Mouse (Mus musculus) hindbrain, embryonic 12.5 days (tissue): ENCODE results near the gene Cd274. TPM values are rescaled to one million over a fixed set of nuclear protein-coding genes. Genes with fewer than 3 reads are reported as not detected.

Experiments used
- ATAC-seq: fragments of 200-750 bp; cut with Nextera tagmentation; 2 replicates; pipeline ENCODE4 v1.8.0; 2017; ENCODE audit warnings: moderate TSS enrichment; ENCODE audit not compliant: low FRiP score
- H3K27ac ChIP-seq: fragments of 300-500 bp; sonication (generic); 2 replicates; pipeline ENCODE4 v1.5.1; 2016; ENCODE audit warnings: mild to moderate bottlenecking
- H3K27me3 ChIP-seq: fragments of 300-500 bp; sonication (generic); 2 replicates; pipeline ENCODE4 v1.6.1; 2016; ENCODE audit warnings: mild to moderate bottlenecking
- H3K36me3 ChIP-seq: fragments of 300-500 bp; sonication (generic); 2 replicates; pipeline ENCODE4 v1.6.1; 2016; ENCODE audit warnings: mild to moderate bottlenecking
- H3K4me1 ChIP-seq: fragments of 300-500 bp; sonication (generic); 2 replicates; pipeline ENCODE4 v1.6.1; 2016
- H3K4me2 ChIP-seq: fragments of 300-500 bp; sonication (generic); replicated peaks from 2 replicates; pipeline ENCODE4 v1.6.1; 2016; ENCODE audit warnings: mild to moderate bottlenecking
- H3K4me3 ChIP-seq: fragments of 300-500 bp; sonication (generic); 2 replicates; pipeline ENCODE4 v1.5.1; 2016; ENCODE audit warnings: mild to moderate bottlenecking
- H3K9ac ChIP-seq: fragments of 300-500 bp; sonication (generic); 2 replicates; pipeline ENCODE4 v1.6.1; 2016; ENCODE audit warnings: mild to moderate bottlenecking, moderate library complexity
- H3K9me3 ChIP-seq: fragments of 300-500 bp; sonication (generic); replicated peaks from 2 replicates; pipeline ENCODE4 v1.6.1; 2016; ENCODE audit warnings: mild to moderate bottlenecking
- WGBS: fragments of 180-500 bp; shearing (Covaris S2); methylation state at CpG from one replicate; pipeline ENCODE4 v1.1.7; 2016; 5-methylcytosine and 5-hydroxymethylcytosine counted together
- polyA plus RNA-seq: library from polyadenylated mRNA; unstranded; fragments of >200 nt; fragmentation: Nextera tagmentation; extraction: Ambion mirVana; gene quantifications from 2 replicates; pipeline ENCODE4 v1.2.1, GENCODE M21; 2016

Cd274 gene
- polyA plus RNA-seq, 1 experiment from 2014 or later: 0.44 TPM

GRCm38 (mm10) chr19:29419506-29419905 lies 52.3 kb downstream of the Cd274 start:
- Histone ChIP-seq H3K36me3 (no peaks in the 10 kb centered on the region), H3K27ac (no peak overlapping the region), H3K4me2 (no peak overlapping the region), H3K9me3 (no peaks in the 10 kb centered on the region), H3K27me3 (no peaks in the 10 kb centered on the region), H3K4me1 (no peaks in the 10 kb centered on the region; the same call in none of the 2 replicates), H3K4me3 (no peak overlapping the region), H3K9ac (no peak overlapping the region)
- WGBS: 71% methylated on average over 3 of the region's 3 CpGs
- ATAC-seq: no peak

DNA sequence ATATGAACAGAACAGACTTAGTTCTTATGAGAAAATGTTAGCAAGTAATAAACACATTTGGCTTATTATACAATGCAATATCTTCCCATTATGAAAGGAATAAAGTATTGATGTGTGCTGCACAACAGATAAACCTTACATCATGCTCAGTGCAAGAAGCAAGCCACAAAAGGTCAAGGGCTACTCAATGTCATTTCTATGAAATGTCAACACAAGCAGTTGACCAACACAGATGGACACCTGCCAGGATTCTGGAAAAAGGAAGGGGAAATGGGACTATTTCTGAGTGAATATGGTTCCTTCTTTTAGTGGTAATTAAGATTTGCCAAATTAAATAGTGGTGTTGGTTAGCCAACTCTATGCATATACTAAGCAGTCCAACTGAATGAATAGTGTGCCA lies 52.7 kb downstream of the Cd274 start:
- no peaks in the 10 kb centered on the region for H3K36me3 ChIP-seq
- no peaks in the 10 kb centered on the region for H3K27me3 ChIP-seq
- no peak overlapping the region for H3K4me2 ChIP-seq
- no peak for ATAC-seq
- no peak overlapping the region for H3K27ac ChIP-seq
- no peak overlapping the region for H3K9ac ChIP-seq
- no peaks in the 10 kb centered on the region; the same call in none of the 2 replicates for H3K4me1 ChIP-seq
- no peaks in the 10 kb centered on the region for H3K9me3 ChIP-seq
- no peak overlapping the region for H3K4me3 ChIP-seq

DNA sequence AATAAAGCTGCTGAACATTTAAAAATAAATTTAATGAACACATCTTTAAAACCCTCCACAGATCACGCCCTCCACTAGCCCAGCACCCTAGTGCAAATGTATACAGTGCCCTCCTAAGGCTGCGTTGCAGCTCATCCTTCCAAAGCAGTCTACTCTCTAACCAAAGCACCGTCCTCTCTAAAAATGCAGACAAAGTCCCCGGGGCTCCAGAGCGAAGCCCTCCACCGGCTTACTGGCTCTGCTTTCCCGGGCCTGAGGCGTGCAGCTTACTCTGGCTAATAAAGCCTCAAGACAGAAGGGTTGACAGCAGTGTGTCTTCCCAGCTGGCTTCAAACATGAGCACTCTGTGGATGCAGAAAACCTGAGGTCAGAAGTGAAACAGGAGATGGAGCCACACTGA lies 53.1 kb downstream of the Cd274 start:
- ATAC-seq: no peak

DNA sequence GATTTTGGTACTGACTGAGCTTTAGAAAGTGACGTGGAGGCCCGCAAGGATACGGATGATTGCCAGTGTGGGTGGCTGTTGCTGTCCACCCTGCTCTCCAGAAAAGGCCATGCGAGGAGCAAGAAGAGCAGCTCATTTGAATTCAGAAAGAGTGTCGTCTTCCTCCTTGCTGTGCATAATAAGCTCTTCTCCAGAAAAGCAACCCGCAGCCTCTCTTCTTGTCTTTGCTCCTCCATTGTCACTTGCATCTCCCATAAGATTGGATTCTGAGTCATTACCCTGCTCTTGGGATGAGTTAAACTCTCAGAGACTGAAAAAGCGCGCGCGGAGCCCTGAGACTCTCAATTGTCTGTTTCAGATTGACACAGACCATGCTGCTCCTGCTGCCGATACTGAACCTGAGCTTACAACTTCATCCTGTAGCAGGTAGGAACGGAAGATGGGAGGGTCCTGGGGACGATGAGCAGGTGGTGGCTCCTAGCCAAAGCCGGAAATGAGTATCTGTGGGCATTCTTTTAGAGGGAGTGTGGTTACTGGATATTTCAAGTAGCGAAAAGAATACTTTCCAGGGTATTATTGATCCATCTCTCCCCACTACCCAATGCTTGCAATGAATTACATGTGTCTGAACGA lies 54.9 kb downstream of the Cd274 start:
- Histone ChIP-seq H3K4me2 (no peak overlapping the region), H3K4me3 (no peak overlapping the region), H3K27ac (no peak overlapping the region), H3K27me3 (no peaks in the 10 kb centered on the region), H3K9ac (no peak overlapping the region), H3K4me1 (no peaks in the 10 kb centered on the region; the same call in none of the 2 replicates), H3K9me3 (no peaks in the 10 kb centered on the region), H3K36me3 (no peaks in the 10 kb centered on the region)
- no peak for ATAC-seq
- 78% methylated on average over 16 of the region's 16 CpGs for WGBS

More for the DNA sequence above, 53.1 kb downstream of the Cd274 start:
- Histone ChIP-seq H3K4me2 (no peak overlapping the region), H3K27me3 (no peaks in the 10 kb centered on the region), H3K9me3 (no peaks in the 10 kb centered on the region), H3K4me1 (no peaks in the 10 kb centered on the region; the same call in none of the 2 replicates), H3K9ac (no peak overlapping the region), H3K4me3 (no peak overlapping the region), H3K27ac (no peak overlapping the region), H3K36me3 (no peaks in the 10 kb centered on the region)
- 69% methylated on average over 8 of the region's 8 CpGs for WGBS

DNA sequence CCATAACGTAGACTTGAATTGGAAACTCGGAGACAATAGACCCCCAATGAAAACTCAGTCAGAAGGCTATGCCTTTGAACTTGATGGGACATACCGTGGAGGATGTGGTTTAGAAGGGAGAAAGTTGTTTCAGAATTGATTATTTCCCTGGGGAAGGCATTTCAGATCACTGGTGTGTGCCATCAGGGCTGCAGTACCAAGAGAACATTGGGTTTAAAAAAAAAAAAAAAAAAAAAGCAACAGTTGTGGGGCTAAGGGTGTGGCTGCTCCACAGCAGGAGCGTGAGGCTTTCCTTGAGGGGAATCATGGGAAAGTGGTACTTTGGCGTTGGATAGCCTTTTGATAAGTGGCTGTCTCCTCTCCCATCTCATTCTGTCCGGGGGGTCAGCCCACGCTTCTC lies 55.5 kb downstream of the Cd274 start:
- Histone ChIP-seq H3K9ac (no peak overlapping the region), H3K4me1 (no peaks in the 10 kb centered on the region; the same call in none of the 2 replicates), H3K36me3 (no peaks in the 10 kb centered on the region), H3K27ac (no peak overlapping the region), H3K27me3 (no peaks in the 10 kb centered on the region), H3K9me3 (no peaks in the 10 kb centered on the region), H3K4me2 (no peak overlapping the region), H3K4me3 (no peak overlapping the region)
- ATAC-seq: no peak
- 83% methylated on average over 7 of the region's 7 CpGs for WGBS

DNA sequence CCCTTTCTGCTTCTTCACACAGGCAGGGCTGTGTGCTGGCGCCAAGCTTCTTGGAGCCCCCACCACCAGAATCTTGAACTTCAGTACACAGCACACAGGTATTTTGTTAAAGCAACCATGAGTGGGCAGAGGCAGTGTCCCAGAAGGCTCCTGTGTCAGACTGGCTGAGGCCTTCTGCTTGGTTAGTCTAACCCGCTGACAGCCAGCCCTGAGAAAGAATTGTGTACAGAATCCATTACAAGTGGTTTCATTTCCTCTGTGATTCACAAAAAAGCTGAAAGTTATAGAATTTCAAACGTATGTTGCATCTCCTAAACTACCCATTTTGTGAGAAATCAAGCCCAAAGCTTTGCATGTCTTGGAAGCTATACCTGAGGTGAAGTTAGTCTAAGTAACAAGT lies 63.3 kb downstream of the Cd274 start:
- H3K27ac ChIP-seq: no peak overlapping the region
- H3K9ac ChIP-seq: no peak overlapping the region
- no peak overlapping the region for H3K4me3 ChIP-seq
- no peaks in the 10 kb centered on the region for H3K36me3 ChIP-seq
- no peaks in the 10 kb centered on the region for H3K27me3 ChIP-seq
- ATAC-seq: no peak
- H3K9me3 ChIP-seq: no peaks in the 10 kb centered on the region
- H3K4me2 ChIP-seq: no peak overlapping the region
- 82% methylated on average over 3 of the region's 3 CpGs for WGBS
- H3K4me1 ChIP-seq: no peaks in the 10 kb centered on the region

DNA sequence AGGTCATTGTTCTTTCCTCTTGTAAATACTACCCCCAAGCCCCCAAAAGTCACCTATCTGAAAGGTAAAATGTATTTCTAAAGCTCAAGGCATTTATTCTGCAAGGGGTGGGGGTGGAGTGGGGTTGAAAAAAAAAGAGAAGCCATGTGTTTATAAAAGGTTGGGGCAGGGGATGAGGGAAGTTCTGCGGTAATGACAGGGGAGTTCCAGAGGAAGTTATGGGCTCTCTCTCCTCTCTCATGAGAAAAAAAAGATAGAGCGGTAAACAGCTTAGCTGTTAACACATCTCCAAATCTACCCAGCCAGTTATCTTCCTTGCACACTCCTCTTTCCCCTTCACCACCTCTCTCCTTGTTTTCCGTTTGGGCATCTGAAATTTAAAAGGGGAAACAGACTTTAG lies 63.7 kb downstream of the Cd274 start:
- no peak overlapping the region for H3K4me2 ChIP-seq
- H3K9me3 ChIP-seq: no peaks in the 10 kb centered on the region
- H3K36me3 ChIP-seq: no peaks in the 10 kb centered on the region
- no peaks in the 10 kb centered on the region for H3K27me3 ChIP-seq
- no peak overlapping the region for H3K9ac ChIP-seq
- H3K4me1 ChIP-seq: no peaks in the 10 kb centered on the region
- ATAC-seq: no peak
- no peak overlapping the region for H3K4me3 ChIP-seq
- WGBS: 83% methylated on average over 3 of the region's 3 CpGs
- H3K27ac ChIP-seq: no peak overlapping the region

DNA sequence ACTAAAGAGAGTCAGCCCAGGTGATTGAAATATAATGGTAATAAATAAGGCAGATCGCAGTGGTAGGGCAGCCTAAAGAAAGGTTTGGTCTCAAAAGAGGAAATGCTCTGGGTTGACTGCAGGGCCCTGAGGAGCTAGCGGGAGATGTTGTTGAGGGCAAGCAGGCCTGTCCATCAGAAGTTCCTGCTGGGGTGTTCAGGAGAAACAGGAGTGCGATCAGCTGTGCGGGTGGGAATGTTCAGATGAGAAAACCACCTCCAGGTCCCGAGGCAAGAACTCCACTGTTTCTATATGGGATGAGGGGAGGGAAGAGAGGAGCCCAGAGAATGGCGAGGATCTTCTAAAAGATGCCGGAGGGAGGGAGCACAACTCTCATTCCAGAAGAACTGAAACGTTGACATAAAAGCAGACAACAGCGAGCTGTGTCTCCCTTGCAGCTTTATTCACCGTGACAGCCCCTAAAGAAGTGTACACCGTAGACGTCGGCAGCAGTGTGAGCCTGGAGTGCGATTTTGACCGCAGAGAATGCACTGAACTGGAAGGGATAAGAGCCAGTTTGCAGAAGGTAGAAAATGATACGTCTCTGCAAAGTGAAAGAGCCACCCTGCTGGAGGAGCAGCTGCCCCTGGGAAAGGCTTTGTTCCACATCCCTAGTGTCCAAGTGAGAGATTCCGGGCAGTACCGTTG lies 69.7 kb downstream of the Cd274 start:
- Histone ChIP-seq H3K4me1 (no peaks in the 10 kb centered on the region), H3K4me3 (no peak overlapping the region), H3K9me3 (no peaks in the 10 kb centered on the region), H3K4me2 (no peak overlapping the region), H3K27me3 (no peaks in the 10 kb centered on the region), H3K9ac (no peak overlapping the region), H3K36me3 (no peaks in the 10 kb centered on the region), H3K27ac (no peak overlapping the region)
- WGBS: 80% methylated on average over 18 of the region's 18 CpGs
- no peak for ATAC-seq

Other genes starting within 250 kb of the Cd274 start
- gene Jak2, start 115.6 kb upstream of the Cd274 start, polyA plus RNA-seq: 17.4 and 17.5 TPM in 2 replicates
- gene Insl6, start 42.1 kb upstream of the Cd274 start, polyA plus RNA-seq: 5.3 and 6.8 TPM in 2 replicates
- 1.1 and 1.3 TPM in 2 replicates for gene Rln1, start 32.8 kb upstream of the Cd274 start, polyA plus RNA-seq
- 79.4 and 88.9 TPM in 2 replicates for gene Plgrkt, start 65 bp upstream of the Cd274 start, polyA plus RNA-seq
- gene Pdcd1lg2, start 43.5 kb downstream of the Cd274 start, polyA plus RNA-seq: not detected in 2 replicates
- gene Ric1, start 154.8 kb downstream of the Cd274 start, polyA plus RNA-seq: 17.5 and 20.1 TPM in 2 replicates